Mouse (Mus musculus) layer of hippocampus, adult 9-11 months (tissue): Measurements from ENCODE around the gene Myof.

Source experiments
- DNase-seq: peaks from one replicate; pipeline ENCODE4 v3.0.0; 2022

Myof gene

DNA sequence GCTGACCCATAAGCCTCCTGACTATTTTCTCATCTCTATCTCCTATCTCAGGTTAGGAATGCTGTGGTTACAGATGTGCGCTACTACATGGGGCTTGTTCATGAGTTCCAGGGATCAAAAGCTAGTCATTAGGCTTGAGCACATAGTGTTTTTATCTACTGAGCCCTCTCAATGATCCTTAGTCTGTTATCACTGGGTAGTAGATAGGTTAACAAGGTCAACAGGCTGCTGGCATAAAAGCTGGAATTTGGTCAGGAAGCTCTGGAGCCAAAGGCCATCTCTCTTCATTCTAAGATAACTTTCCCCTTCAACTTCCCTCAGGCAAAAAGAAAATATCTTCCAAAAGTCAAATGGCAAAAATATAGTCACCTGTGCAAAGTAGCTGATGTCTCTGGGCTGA, 183.1 kb downstream of the Myof start:
- no peak for DNase-seq

DNA sequence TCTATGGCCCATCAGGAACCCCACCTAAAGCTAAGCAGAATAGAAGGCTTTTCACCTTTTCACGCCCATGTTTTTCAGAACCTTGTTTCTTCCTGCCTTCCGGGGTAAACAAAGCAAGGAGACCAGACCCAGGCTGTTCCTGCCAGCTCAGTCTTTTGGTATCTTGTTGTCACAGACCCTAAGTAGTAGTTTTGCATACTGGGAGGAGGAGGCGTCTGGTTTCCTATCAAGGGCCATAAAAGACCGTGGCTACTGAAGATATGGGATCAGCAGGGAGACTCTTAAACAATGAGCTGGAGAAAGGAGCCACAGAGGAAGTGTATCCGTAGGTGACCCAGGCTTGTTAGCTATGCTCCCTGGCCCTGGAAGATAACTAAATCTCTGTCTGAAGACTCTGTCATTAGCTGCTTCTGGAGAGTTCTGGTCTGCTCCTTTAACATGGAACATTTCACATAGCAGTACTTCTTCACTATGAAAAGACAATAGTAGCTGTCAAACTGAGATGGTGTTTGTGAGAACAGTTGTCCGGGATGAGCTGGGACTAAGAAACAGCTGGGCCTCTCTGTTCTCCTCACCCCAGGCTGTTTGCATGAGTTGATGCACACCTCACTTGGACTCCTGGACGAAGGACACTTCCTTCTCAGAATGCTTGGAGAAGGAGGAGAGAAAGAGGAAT, 184.8 kb downstream of the Myof start:
- no peak for DNase-seq

DNA sequence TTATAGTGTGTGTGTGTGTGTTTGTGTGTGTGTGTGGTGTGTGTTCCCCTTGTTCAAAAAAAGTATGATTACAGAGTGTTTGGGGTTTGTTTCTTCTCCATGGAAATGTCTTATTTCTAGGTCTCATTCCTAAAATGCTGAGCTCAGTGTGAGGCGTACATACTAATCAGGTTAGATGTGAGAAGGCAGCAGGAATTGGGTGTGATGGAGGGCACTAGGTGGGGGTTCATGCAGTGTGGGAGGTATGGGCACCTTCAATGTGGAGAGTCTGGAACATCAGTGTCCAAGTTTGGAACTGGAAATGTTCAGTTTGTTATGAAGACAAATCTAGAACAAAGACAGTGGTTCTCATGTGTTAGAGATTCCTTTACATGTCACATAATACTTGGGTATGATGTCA, 191.3 kb downstream of the Myof start:
- DNase-seq = no peak

DNA sequence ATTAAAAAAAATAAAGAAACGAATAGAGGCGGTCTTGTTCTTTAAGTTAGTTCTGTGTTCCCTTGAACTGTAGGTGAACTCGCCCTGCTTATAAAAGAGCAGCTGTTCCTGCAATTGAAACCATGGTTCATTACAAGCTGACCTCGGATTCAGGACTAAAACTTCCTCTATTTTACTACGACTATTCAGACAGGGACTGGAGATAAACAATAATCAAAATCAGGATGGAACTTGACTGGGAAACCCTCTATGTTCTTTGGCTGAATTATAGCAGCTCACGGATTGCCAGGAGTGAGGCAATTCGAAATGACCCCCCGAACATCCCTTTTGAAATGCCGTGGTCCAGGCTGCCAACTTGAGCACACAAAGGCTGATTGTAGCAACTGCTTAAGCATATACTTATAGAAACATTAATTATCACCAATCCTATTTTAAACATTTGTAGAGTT, 191.8 kb downstream of the Myof start:
- DNase-seq = no peak
